Mouse (Mus musculus) testis, postnatal 10 days (tissue): ENCODE data around the gene Cdh16.
"Not testable (repeated sequence)": the region's sequence is repeated elsewhere in the genome, so short reads cannot be mapped to it uniquely, and the experiment has no call there.

ENCODE experiments used
- DNase-seq: peaks from one replicate; pipeline ENCODE4 v3.0.0; 2021; ENCODE audit warnings: low spot score

The Cdh16 gene

GRCm38 (mm10) chr8:104611613-104612012 is 12.6 kb downstream of the Cdh16 start:
- no peak for DNase-seq

- DNase-seq, result no peak
These were observed 13.9 kb downstream of the Cdh16 start for GRCm38 (mm10) chr8:104610185-104610766.

- DNase-seq, result no peak
These were observed 15.0 kb downstream of the Cdh16 start for GRCm38 (mm10) chr8:104609222-104609621.

- no peak for DNase-seq
These were observed 16.3 kb downstream of the Cdh16 start for GRCm38 (mm10) chr8:104607944-104608343.

- DNase-seq, result no peak
These were observed 17.9 kb downstream of the Cdh16 start for GRCm38 (mm10) chr8:104606329-104606728.

- DNase-seq, result no peak
These were observed 21.0 kb downstream of the Cdh16 start for GRCm38 (mm10) chr8:104603245-104603593.

GRCm38 (mm10) chr8:104602468-104603244 is 21.5 kb downstream of the Cdh16 start:
- DNase-seq, result peak; percentile 86

- no peak for DNase-seq
These were observed 22.2 kb downstream of the Cdh16 start for GRCm38 (mm10) chr8:104601941-104602371.

GRCm38 (mm10) chr8:104601386-104601785 is 22.8 kb downstream of the Cdh16 start:
- no peak for DNase-seq

GRCm38 (mm10) chr8:104598496-104598895 is 25.7 kb downstream of the Cdh16 start:
- DNase-seq, result no peak

GRCm38 (mm10) chr8:104597656-104598055 is 26.5 kb downstream of the Cdh16 start:
- DNase-seq, result no peak

- no peak for DNase-seq
These were observed 28.2 kb downstream of the Cdh16 start for GRCm38 (mm10) chr8:104595773-104596536.

GRCm38 (mm10) chr8:104594611-104595362 is 29.4 kb downstream of the Cdh16 start:
- no peak for DNase-seq

GRCm38 (mm10) chr8:104593536-104594325 is 30.5 kb downstream of the Cdh16 start:
- DNase-seq, result no peak

GRCm38 (mm10) chr8:104592566-104592965 is 31.6 kb downstream of the Cdh16 start:
- no peak for DNase-seq

- no peak for DNase-seq
These were observed 32.3 kb downstream of the Cdh16 start for GRCm38 (mm10) chr8:104591856-104592255.

GRCm38 (mm10) chr8:104591133-104591834 is 32.9 kb downstream of the Cdh16 start, which contains the start of gene Pdp2:
Gene Pdp2 (plus strand): TSS chr8:104591451.
- DNase-seq, result peak; percentile 88

- no peak for DNase-seq
These were observed 33.9 kb downstream of the Cdh16 start for GRCm38 (mm10) chr8:104590284-104590683.

GRCm38 (mm10) chr8:104584522-104584921 is 39.7 kb downstream of the Cdh16 start:
- no peak for DNase-seq

GRCm38 (mm10) chr8:104577606-104578005 is 46.6 kb downstream of the Cdh16 start:
- DNase-seq, result not testable (repeated sequence)

- no peak for DNase-seq
These were observed 47.4 kb downstream of the Cdh16 start for GRCm38 (mm10) chr8:104576820-104577219.
